Mouse (Mus musculus): ENCODE data around the gene Alb.

The Alb gene

GRCm38 (mm10) chr5:90460619-90461018, at the start of gene Alb:
TSS of gene Alb (plus strand) at chr5:90460897.
- no peak for DNase-seq (ENCODE audit: low read depth, low spot score)

GRCm38 (mm10) chr5:90414142-90414924, 46.4 kb upstream of the Alb start:
- DNase-seq (ENCODE audit: low read depth, low spot score): no peak

GRCm38 (mm10) chr5:90414925-90415295, 45.8 kb upstream of the Alb start:
- no peak for DNase-seq (ENCODE audit: low read depth, low spot score)

- no peak for DNase-seq (ENCODE audit: low read depth, low spot score)
These were observed 36.1 kb upstream of the Alb start for GRCm38 (mm10) chr5:90424625-90425024.

GRCm38 (mm10) chr5:90425191-90425590, 35.5 kb upstream of the Alb start:
- DNase-seq (ENCODE audit: low read depth, low spot score): no peak

GRCm38 (mm10) chr5:90431053-90431452, 29.6 kb upstream of the Alb start:
- DNase-seq (ENCODE audit: low read depth, low spot score): no peak

- no peak for DNase-seq (ENCODE audit: low read depth, low spot score)
These were observed 21.5 kb upstream of the Alb start for GRCm38 (mm10) chr5:90439157-90439556.

- DNase-seq (ENCODE audit: low read depth, low spot score): no peak
These were observed 13.1 kb upstream of the Alb start for GRCm38 (mm10) chr5:90447577-90447976.

- no peak for DNase-seq (ENCODE audit: low read depth, low spot score)
These were observed 10.7 kb upstream of the Alb start for GRCm38 (mm10) chr5:90449961-90450360.

GRCm38 (mm10) chr5:90452711-90453110, 8.0 kb upstream of the Alb start:
- no peak for DNase-seq (ENCODE audit: low read depth, low spot score)

GRCm38 (mm10) chr5:90457241-90457640, 3.5 kb upstream of the Alb start:
- no peak for DNase-seq (ENCODE audit: low read depth, low spot score)

GRCm38 (mm10) chr5:90458727-90459126, 2.0 kb upstream of the Alb start:
- no peak for DNase-seq (ENCODE audit: low read depth, low spot score)

- no peak for DNase-seq (ENCODE audit: low read depth, low spot score)
These were observed 6.1 kb downstream of the Alb start for GRCm38 (mm10) chr5:90466806-90467205.

GRCm38 (mm10) chr5:90467245-90467644, 6.5 kb downstream of the Alb start:
- no peak for DNase-seq (ENCODE audit: low read depth, low spot score)

GRCm38 (mm10) chr5:90470836-90471235, 10.1 kb downstream of the Alb start:
- DNase-seq (ENCODE audit: low read depth, low spot score): no peak

GRCm38 (mm10) chr5:90473902-90474301, 13.2 kb downstream of the Alb start:
- no peak for DNase-seq (ENCODE audit: low read depth, low spot score)

- no peak for DNase-seq (ENCODE audit: low read depth, low spot score)
These were observed 13.7 kb downstream of the Alb start for GRCm38 (mm10) chr5:90474369-90474768.

GRCm38 (mm10) chr5:90476741-90477140, 16.0 kb downstream of the Alb start:
- no peak for DNase-seq (ENCODE audit: low read depth, low spot score)

GRCm38 (mm10) chr5:90477308-90478140, 16.8 kb downstream of the Alb start:
- no peak for DNase-seq (ENCODE audit: low read depth, low spot score)

- no peak for DNase-seq (ENCODE audit: low read depth, low spot score)
These were observed 18.2 kb downstream of the Alb start for GRCm38 (mm10) chr5:90478886-90479285.

- no peak for DNase-seq (ENCODE audit: low read depth, low spot score)
These were observed 24.9 kb downstream of the Alb start for GRCm38 (mm10) chr5:90485597-90485996.

- no peak for DNase-seq (ENCODE audit: low read depth, low spot score)
These were observed 27.6 kb downstream of the Alb start for GRCm38 (mm10) chr5:90488323-90488722.

- DNase-seq (ENCODE audit: low read depth, low spot score): no peak
These were observed 29.8 kb downstream of the Alb start, which contains the start of gene Afp for GRCm38 (mm10) chr5:90490518-90490917. TSS of gene Afp (plus strand) at chr5:90490737.
